Comparison of ENCODE assay signal across 8 mouse cellular contexts in the genomic region with DNA sequence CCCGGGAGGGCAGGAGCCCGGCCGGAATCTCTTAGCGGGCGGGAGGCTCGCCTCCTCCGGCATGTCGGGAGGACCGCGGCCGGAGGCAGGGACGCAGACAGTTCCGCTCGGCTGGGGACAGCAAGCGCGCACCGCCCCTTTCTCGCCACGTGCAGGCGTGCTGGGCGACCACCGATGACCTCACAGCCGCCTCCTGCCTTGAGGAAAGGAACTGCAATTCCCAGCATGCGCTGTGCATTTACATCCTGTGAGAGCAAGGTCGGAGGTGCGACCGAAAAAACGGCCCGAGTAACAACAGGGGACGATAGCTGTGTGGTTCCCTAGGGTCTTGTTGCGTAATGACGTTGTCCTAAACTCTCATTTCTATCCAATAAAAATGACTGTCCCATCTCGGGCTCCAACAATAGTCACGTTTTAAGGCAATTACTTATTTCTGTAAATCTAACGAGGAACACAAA. TPM values are rescaled to one million over a fixed set of nuclear protein-coding genes. Genes with fewer than 3 reads are reported as not detected.
DNase-seq lines count a peak whose midpoint lies in the region; ATAC-seq lines count a peak whose summit lies in the region.

A gene (minus strand): TSS at position 122 of the 458 bp plus-strand sequence.

- H3K36me3 ChIP-seq in hindbrain, embryonic 15.5 days = peaks cover 13% of the 10 kb centered on the region

- H3K27me3 ChIP-seq in hindbrain, embryonic 15.5 days = no peaks in the 10 kb centered on the region

- no peaks in the 10 kb centered on the region for H3K9me3 ChIP-seq in hindbrain, embryonic 15.5 days

- WGBS in hindbrain, embryonic 15.5 days = under 1% methylated on average over 35 of the region's 35 CpGs

- H3K4me2 ChIP-seq in hindbrain, embryonic 15.5 days = peak within 1 kb of the TSS; percentile 90

- peaks cover 23% of the 10 kb centered on the region for H3K4me1 ChIP-seq in hindbrain, embryonic 15.5 days (replicated peaks)

- H3K27ac ChIP-seq in hindbrain, embryonic 15.5 days (replicated peaks) = peak within 1 kb of the TSS; percentile 84

- ATAC-seq in hindbrain, embryonic 15.5 days (ENCODE audit: low FRiP score, low read depth) = peak; percentile 99

- DNase-seq in T-cell, adult 2 months (ENCODE audit: low spot score) = peak; percentile 95
- peak; percentile 97 to 99 for DNase-seq in cerebellum, postnatal 36 days
- peak; percentile 97 to 98 for DNase-seq in frontal cortex, postnatal 36 days (ENCODE audit: low spot score in 2 of 2)
- DNase-seq in left cerebral cortex, adult 11 months (ENCODE audit: low spot score) = peak; percentile 93
- DNase-seq in lung, postnatal 4 days = peak; percentile 98
- peak; percentile 96 for DNase-seq in retina, postnatal 7 days (ENCODE audit: low read depth, low spot score)
- peak; percentile 81 for DNase-seq in urinary bladder, adult 2 months (ENCODE audit: low spot score)

- H3K9ac ChIP-seq in hindbrain, embryonic 15.5 days = peak within 1 kb of the TSS; percentile 76

- H3K4me3 ChIP-seq in hindbrain, embryonic 15.5 days = peak within 1 kb of the TSS; percentile 95

RNA-seq across cellular contexts. Expression of the gene that starts here (rescaled TPM):
- 14.3 and 15.7 TPM in 2 replicates for polyA plus RNA-seq in hindbrain, embryonic 15.5 days (2015; fragmentation: Nextera tagmentation; extraction: Ambion mirVana)
- polyA plus RNA-seq in urinary bladder, adult 2 months (2012; rRNA removed) = 16.2 and 18.4 TPM in 2 replicates

Comparison
In these comparisons a context has a peak if more than half of its experiments do, and no peak if none do; other contexts are left out.
1. Peak in every context shown above with its lines: DNase-seq, ATAC-seq, H3K4me3 ChIP-seq and H3K27ac ChIP-seq.